8 mouse cellular contexts compared by ENCODE assay signal in the genomic region with DNA sequence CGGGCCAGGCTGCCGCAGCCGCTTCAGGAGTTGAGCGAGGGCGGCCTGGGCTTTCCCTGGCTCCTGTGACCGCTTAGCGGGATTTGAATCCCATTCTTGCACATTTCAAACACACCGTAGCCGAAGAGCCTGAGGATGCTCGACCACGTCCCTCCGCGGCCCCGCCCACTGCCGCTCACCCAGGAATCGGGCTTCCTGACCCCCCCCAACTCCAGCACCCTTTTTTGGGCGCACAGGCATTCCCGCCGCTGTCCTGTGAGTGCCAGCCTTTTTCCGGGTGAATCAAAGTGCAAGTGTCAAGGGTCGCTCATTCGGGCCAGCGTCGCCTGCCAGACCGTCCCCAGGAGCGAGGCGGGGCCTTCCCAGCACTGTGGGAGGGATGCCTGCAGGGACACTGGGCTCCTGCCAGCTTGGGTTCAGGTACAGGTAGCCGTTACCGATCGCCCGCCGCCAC. TPM values are rescaled to one million over a fixed set of nuclear protein-coding genes. Genes with fewer than 3 reads are reported as not detected.
A peak's percentile ranks its signal among the peaks of the same experiment; 100 is the strongest.
DNase-seq lines count a peak whose midpoint lies in the region; ATAC-seq and TF ChIP-seq lines count a peak whose summit lies in the region.

No protein-coding gene starts in this region.

- TF ChIP-seq POLR2A in olfactory bulb, adult 2 months (IDR thresholded peaks at IDR 0.05; ENCODE audit: insufficient read depth, low read depth, low read length) = no peak

- peaks cover 22% of the 10 kb centered on the region for H3K36me3 ChIP-seq in forebrain, postnatal 0 days (ENCODE audit: insufficient read depth)
- H3K36me3 ChIP-seq in intestine, embryonic 16.5 days (ENCODE audit: control insufficient read depth, insufficient read depth, low read length) = peaks cover 3% of the 10 kb centered on the region; the same call in 1 of the 2 replicates

- H3K4me2 ChIP-seq in forebrain, postnatal 0 days (ENCODE audit: low read depth) = peak overlapping the region; percentile 92
- peak overlapping the region; percentile 84 for H3K4me2 ChIP-seq in intestine, embryonic 16.5 days (ENCODE audit: low read depth, low read length)

- ATAC-seq in forebrain, postnatal 0 days = peak; percentile 28
- ATAC-seq in intestine, embryonic 16.5 days = peak; percentile 57
- ATAC-seq in inflammation-experienced regulatory T-cells, adult 6 months = no peak

- no peak for DNase-seq in left cerebral cortex, adult 2 months (ENCODE audit: extremely low spot score in 1 of 2, low spot score in 2 of 2)
- DNase-seq in left cerebral cortex, postnatal 14 days (ENCODE audit: low spot score in 2 of 2) = no peak
- DNase-seq in cerebellum, adult 18-20 months = peak; percentile 60 to 70
- peak; percentile 44 for DNase-seq in forebrain, postnatal 0 days
- DNase-seq in lung, adult 18-20 months = peak; percentile 71 to 80

- no peak for TF ChIP-seq CTCF in left cerebral cortex, adult 2 months (IDR thresholded peaks at IDR 0.05)
- no peak for TF ChIP-seq CTCF in forebrain, postnatal 0 days (IDR thresholded peaks at IDR 0.05; ENCODE audit: low read depth)
- no peak for TF ChIP-seq CTCF in olfactory bulb, adult 2 months (IDR thresholded peaks at IDR 0.05; ENCODE audit: insufficient read depth, low read depth, low read length)

- H3K4me1 ChIP-seq in forebrain, postnatal 0 days (ENCODE audit: insufficient read depth) = peaks cover 24% of the 10 kb centered on the region; the same call in 1 of the 2 replicates
- H3K4me1 ChIP-seq in intestine, embryonic 16.5 days (ENCODE audit: control insufficient read depth, insufficient read depth, low read length) = peaks cover 29% of the 10 kb centered on the region
- peaks cover 14% of the 10 kb centered on the region for H3K4me1 ChIP-seq in olfactory bulb, adult 2 months (ENCODE audit: control insufficient read depth, insufficient read depth, low read length)

- H3K4me3 ChIP-seq in left cerebral cortex, adult 2 months = peak overlapping the region; percentile 69
- peak overlapping the region; percentile 95 for H3K4me3 ChIP-seq in forebrain, postnatal 0 days (ENCODE audit: low read depth, low read length)
- H3K4me3 ChIP-seq in intestine, embryonic 16.5 days (ENCODE audit: low read length) = peak overlapping the region; percentile 98
- H3K4me3 ChIP-seq in olfactory bulb, adult 2 months (ENCODE audit: insufficient read depth, low read depth, low read length) = peak overlapping the region; percentile 94

- H3K9me3 ChIP-seq in forebrain, postnatal 0 days (ENCODE audit: low read length) = no peaks in the 10 kb centered on the region
- H3K9me3 ChIP-seq in intestine, embryonic 16.5 days (ENCODE audit: control insufficient read depth, low read length) = no peaks in the 10 kb centered on the region

- under 1% methylated on average over 32 of the region's 32 CpGs for WGBS in forebrain, postnatal 0 days
- 2% methylated on average over 32 of the region's 32 CpGs for WGBS in intestine, embryonic 16.5 days
- WGBS in olfactory bulb, adult 2 months = under 1% methylated on average over 32 of the region's 32 CpGs

- H3K27ac ChIP-seq in left cerebral cortex, adult 2 months = peak overlapping the region; percentile 93
- peak overlapping the region; percentile 89 for H3K27ac ChIP-seq in forebrain, postnatal 0 days (ENCODE audit: low read depth, low read length)
- H3K27ac ChIP-seq in intestine, embryonic 16.5 days (ENCODE audit: low read length) = peak overlapping the region; percentile 88
- H3K27ac ChIP-seq in olfactory bulb, adult 2 months (ENCODE audit: insufficient read depth, low read depth, low read length) = peak overlapping the region; percentile 74; the same call in 1 of the 2 replicates

- intact Hi-C loops in left cerebral cortex, adult 2 months (cut with DNase I) = no loop called here
- intact Hi-C loops in left cerebral cortex, postnatal 14 days (cut with DNase I) = no loop called here

- H3K27me3 ChIP-seq in forebrain, postnatal 0 days (ENCODE audit: insufficient read depth, low read length) = no peaks in the 10 kb centered on the region
- H3K27me3 ChIP-seq in intestine, embryonic 16.5 days (replicated peaks; ENCODE audit: control insufficient read depth, insufficient read depth, low read length) = no peaks in the 10 kb centered on the region

- peak overlapping the region; percentile 91 for H3K9ac ChIP-seq in forebrain, postnatal 0 days
- peak overlapping the region; percentile 95 for H3K9ac ChIP-seq in intestine, embryonic 16.5 days (ENCODE audit: low read depth, low read length)

RNA-seq across cellular contexts. Expression of gene Spata2, which starts 11.2 kb away (rescaled TPM):
- 10 to 100 TPM; 78.0 to 79.1 TPM for total RNA-seq in left cerebral cortex, adult 2 months (2021)
- total RNA-seq in left cerebral cortex, postnatal 14 days (2021) = 10 to 100 TPM; 74.5 to 77.2 TPM
- 26.9 and 28.9 TPM in 2 replicates for total RNA-seq in forebrain, postnatal 0 days (2014; rRNA removed)
- 31.8 and 36.6 TPM in 2 replicates for polyA plus RNA-seq in forebrain, postnatal 0 days (2015; fragmentation: Nextera tagmentation; extraction: Ambion mirVana)
- 14.2 and 15.4 TPM in 2 replicates for polyA plus RNA-seq in intestine, embryonic 16.5 days (2015; fragmentation: Nextera tagmentation; extraction: Ambion mirVana)
- not detected in 2 replicates for polyA plus RNA-seq in olfactory bulb, adult 2 months (2012; ENCODE audit: insufficient read depth, insufficient read length, low replicate concordance, missing spikeins)
- polyA plus RNA-seq in inflammation-experienced regulatory T-cells, adult 6 months (2017; shearing (Covaris generic)) = 10 to 100 TPM in 2 of 3 experiments, 1 to 10 TPM in 1; 9.6 to 16.5 (median 12.2) TPM

RNA-seq across cellular contexts. Expression of gene Rnf114, which starts 11.5 kb away (rescaled TPM):
- total RNA-seq in left cerebral cortex, adult 2 months (2021) = 10 to 100 TPM; 54.9 to 57.3 TPM
- 10 to 100 TPM; 40.8 to 43.1 TPM for total RNA-seq in left cerebral cortex, postnatal 14 days (2021)
- 66.1 and 79.5 TPM in 2 replicates for total RNA-seq in forebrain, postnatal 0 days (2014; rRNA removed)
- polyA plus RNA-seq in forebrain, postnatal 0 days (2015; fragmentation: Nextera tagmentation; extraction: Ambion mirVana) = 84.5 and 88.6 TPM in 2 replicates
- 75.7 and 76.5 TPM in 2 replicates for polyA plus RNA-seq in intestine, embryonic 16.5 days (2015; fragmentation: Nextera tagmentation; extraction: Ambion mirVana)
- polyA plus RNA-seq in olfactory bulb, adult 2 months (2012; ENCODE audit: insufficient read depth, insufficient read length, low replicate concordance, missing spikeins) = not detected in 2 replicates
- polyA plus RNA-seq in inflammation-experienced regulatory T-cells, adult 6 months (2017; shearing (Covaris generic)) = 100 to 1,000 TPM; 145 to 194 (median 193) TPM

RNA-seq across cellular contexts. Expression of gene Snai1, which starts 34.1 kb away (rescaled TPM):
- total RNA-seq in left cerebral cortex, adult 2 months (2021) = under 1 TPM; 0.56 to 0.70 TPM
- total RNA-seq in left cerebral cortex, postnatal 14 days (2021) = under 1 TPM; 0.86 to 0.95 TPM
- total RNA-seq in forebrain, postnatal 0 days (2014; rRNA removed) = 1.3 and 1.4 TPM in 2 replicates
- polyA plus RNA-seq in forebrain, postnatal 0 days (2015; fragmentation: Nextera tagmentation; extraction: Ambion mirVana) = 3.3 and 4.4 TPM in 2 replicates
- 15.6 TPM in 2 replicates for polyA plus RNA-seq in intestine, embryonic 16.5 days (2015; fragmentation: Nextera tagmentation; extraction: Ambion mirVana)
- polyA plus RNA-seq in olfactory bulb, adult 2 months (2012; ENCODE audit: insufficient read depth, insufficient read length, low replicate concordance, missing spikeins) = not detected in 2 replicates
- not detected for polyA plus RNA-seq in inflammation-experienced regulatory T-cells, adult 6 months (2017; shearing (Covaris generic))

Comparison
In these comparisons a context has a peak if more than half of its experiments do, and no peak if none do; other contexts are left out.
1. DNase-seq: peak in cerebellum, adult 18-20 months (2 of 2), forebrain, postnatal 0 days (single experiment) and lung, adult 18-20 months (2 of 2); none in left cerebral cortex, adult 2 months (0 of 2) and left cerebral cortex, postnatal 14 days (0 of 2).
2. RNA of gene Spata2, which starts 11.2 kb away (polyA plus RNA-seq): 31.8 to 36.6 TPM in forebrain, postnatal 0 days, 14.2 to 15.4 TPM in intestine, embryonic 16.5 days and 9.6 to 16.5 TPM in inflammation-experienced regulatory T-cells, adult 6 months; not detected in olfactory bulb, adult 2 months; every median in the first group is over 10 times any median in the second.
3. Peak in every context shown above with its lines, with median percentiles within 50 percentile points of each other: H3K27ac ChIP-seq and H3K4me3 ChIP-seq.